In genomic region chr11:99437972-99438371, GRCm38 (mm10) we compare ENCODE assay signal across 17 mouse cellular contexts. TPM values are rescaled to one million over a fixed set of nuclear protein-coding genes. Genes with fewer than 3 reads are reported as not detected.
DNase-seq lines count a peak whose midpoint lies in the region; ATAC-seq lines count a peak whose summit lies in the region.
"Had no signal": no experiment of that assay in that cellular context is flagged by ENCODE, and none has a peak within 500 bp of the region (broad histone marks: within the 10 kb centered on the region; RNA-seq: fewer than 3 reads in every experiment).

TSS of gene Krt20 (minus strand) at chr11:99438150.

- no peak for DNase-seq in heart, adult 8-10 months (ENCODE audit: low spot score)
- no peak for DNase-seq in embryonic facial prominence, embryonic 10.5 days (ENCODE audit: low spot score)
- no peak for DNase-seq in large intestine, adult 2 months (ENCODE audit: low read depth, low spot score)
- no peak for DNase-seq in layer of hippocampus, adult 18-20 months (ENCODE audit: low spot score in 2 of 2)
- DNase-seq: cerebellum, adult 2 months; kidney, postnatal 4 days; midbrain, embryonic 14.5 days; thymus, postnatal 14 days had no signal

- H3K27ac ChIP-seq in heart, embryonic 16.5 days (ENCODE audit: low read length), result no peak within 1 kb of the TSS
- peak within 1 kb of the TSS; percentile 35; the same call in 1 of the 2 replicates for H3K27ac ChIP-seq in embryonic facial prominence, embryonic 10.5 days (replicated peaks)
- no peak within 1 kb of the TSS for H3K27ac ChIP-seq in stomach, embryonic 15.5 days
- H3K27ac ChIP-seq: forebrain, embryonic 10.5 days; macrophage had no signal

- H3K27me3 ChIP-seq in heart, embryonic 16.5 days (ENCODE audit: control insufficient read depth, insufficient read depth, low read length), result no peaks in the 10 kb centered on the region
- H3K27me3 ChIP-seq in embryonic facial prominence, embryonic 10.5 days (replicated peaks; ENCODE audit: low read depth, poor library complexity, severe bottlenecking), result no peaks in the 10 kb centered on the region
- no peaks in the 10 kb centered on the region for H3K27me3 ChIP-seq in stomach, embryonic 15.5 days (replicated peaks)

- H3K9ac ChIP-seq in heart, embryonic 16.5 days (ENCODE audit: low read length), result 0 out of 2 replicates have a peak within 1 kb of the TSS, but pooled peaks have one; percentile 35
- H3K9ac ChIP-seq in stomach, embryonic 15.5 days, result no peak within 1 kb of the TSS

- 25% methylated on average over 10 of the region's 10 CpGs for WGBS in heart, embryonic 16.5 days
- 49% methylated on average over 10 of the region's 10 CpGs for WGBS in embryonic facial prominence, embryonic 10.5 days
- WGBS in large intestine, adult 2 months, result 20% methylated on average over 10 of the region's 10 CpGs
- 28% methylated on average over 10 of the region's 10 CpGs for WGBS in stomach, embryonic 15.5 days

- H3K9me3 ChIP-seq in heart, embryonic 16.5 days (replicated peaks; ENCODE audit: control insufficient read depth, low read length), result no peaks in the 10 kb centered on the region
- no peaks in the 10 kb centered on the region for H3K9me3 ChIP-seq in embryonic facial prominence, embryonic 10.5 days
- no peaks in the 10 kb centered on the region for H3K9me3 ChIP-seq in stomach, embryonic 15.5 days
- H3K9me3 ChIP-seq: forebrain, embryonic 10.5 days had no signal

- peak within 1 kb of the TSS; percentile 26; the same call in 1 of the 2 replicates for H3K4me2 ChIP-seq in heart, embryonic 16.5 days (ENCODE audit: low read depth, low read length)
- H3K4me2 ChIP-seq in stomach, embryonic 15.5 days, result peak within 1 kb of the TSS; percentile 13; the same call in 1 of the 2 replicates

- no peak for ATAC-seq in heart, embryonic 16.5 days (replicated peaks; ENCODE audit: extremely low read depth, insufficient read depth, low FRiP score)
- ATAC-seq in stomach, embryonic 15.5 days (ENCODE audit: insufficient read depth, low FRiP score, low read depth), result no peak
- no peak for ATAC-seq in CD4-positive, CD25-positive, alpha-beta regulatory T cell, adult 4 months
- ATAC-seq: inflammation-experienced regulatory T-cells, adult 6 months had no signal

- H3K4me1 ChIP-seq in heart, embryonic 16.5 days (ENCODE audit: control insufficient read depth, insufficient read depth, low read length), result peaks cover 4% of the 10 kb centered on the region; the same call in 1 of the 2 replicates
- peaks cover 20% of the 10 kb centered on the region for H3K4me1 ChIP-seq in embryonic facial prominence, embryonic 10.5 days
- no peaks in the 10 kb centered on the region; the same call in 1 of the 2 replicates for H3K4me1 ChIP-seq in stomach, embryonic 15.5 days

- H3K4me3 ChIP-seq in heart, embryonic 16.5 days (ENCODE audit: low read length), result 0 out of 2 replicates have a peak within 1 kb of the TSS, but pooled peaks have one; percentile 4
- no peak within 1 kb of the TSS for H3K4me3 ChIP-seq in embryonic facial prominence, embryonic 10.5 days
- no peak within 1 kb of the TSS for H3K4me3 ChIP-seq in stomach, embryonic 15.5 days (replicated peaks)
- H3K4me3 ChIP-seq: forebrain, embryonic 10.5 days had no signal

- no peaks in the 10 kb centered on the region for H3K36me3 ChIP-seq in heart, embryonic 16.5 days (ENCODE audit: control insufficient read depth, insufficient read depth)
- H3K36me3 ChIP-seq in embryonic facial prominence, embryonic 10.5 days (replicated peaks), result no peaks in the 10 kb centered on the region
- H3K36me3 ChIP-seq in stomach, embryonic 15.5 days, result no peaks in the 10 kb centered on the region
- H3K36me3 ChIP-seq: forebrain, embryonic 10.5 days had no signal

RNA-seq across cellular contexts. Expression of gene Krt20, which starts in this region (rescaled TPM):
- polyA plus RNA-seq in heart, embryonic 16.5 days (2015; fragmentation: Nextera tagmentation; extraction: Ambion mirVana), result 0.54 and 2.5 TPM in 2 replicates
- total RNA-seq in heart, adult 8-10 months (2022), result not detected
- 0.97 and 1.00 TPM in 2 replicates for polyA plus RNA-seq in embryonic facial prominence, embryonic 10.5 days (2016; fragmentation: Nextera tagmentation; extraction: Ambion mirVana)
- polyA plus RNA-seq in large intestine, adult 2 months (2012; rRNA removed), result 409 and 926 TPM in 2 replicates
- 17.1 and 19.7 TPM in 2 replicates for polyA plus RNA-seq in stomach, embryonic 15.5 days (2015; fragmentation: Nextera tagmentation; extraction: Ambion mirVana)
- total RNA-seq in layer of hippocampus, adult 18-20 months (2021), result not detected
- not detected for polyA plus RNA-seq in CD4-positive, CD25-positive, alpha-beta regulatory T cell, adult 4 months (2017; shearing (Covaris generic))
- total RNA-seq: CH12.LX; hematopoietic stem cell, adult 5-6 weeks; left cerebral cortex, postnatal 10 days had no signal
- polyA plus RNA-seq: cerebellum, adult 2 months; inflammation-experienced regulatory T-cells, adult 6 months; macrophage had no signal

Comparison
In these comparisons a context has a peak if more than half of its experiments do, and no peak if none do; other contexts are left out.
1. RNA of gene Krt20 (polyA plus RNA-seq): 409 to 926 TPM in large intestine, adult 2 months; 17.1 to 19.7 TPM in stomach, embryonic 15.5 days, 0.54 to 2.5 TPM in heart, embryonic 16.5 days, 0.97 to 1.00 TPM in embryonic facial prominence, embryonic 10.5 days and not detected in CD4-positive, CD25-positive, alpha-beta regulatory T cell, adult 4 months; every median in the first group is over 10 times any median in the second.